In the genomic region with DNA sequence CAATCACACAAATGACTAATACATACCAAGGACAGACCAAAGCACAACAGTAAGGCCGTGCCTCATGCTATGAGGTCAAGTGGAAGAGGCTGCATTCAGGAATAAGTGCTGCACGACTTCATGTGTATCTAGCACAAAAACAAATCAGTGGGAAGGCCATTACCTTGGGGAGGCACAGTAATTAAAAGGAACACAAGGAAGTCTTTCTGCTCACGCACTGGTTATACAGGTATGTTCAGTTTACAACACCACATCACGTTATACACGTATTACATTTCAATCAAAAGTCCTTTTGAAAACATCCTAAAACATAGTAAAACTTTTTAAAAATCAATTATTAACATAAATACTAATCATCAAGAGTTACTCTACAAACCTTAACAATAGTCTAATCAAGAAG, we compare ENCODE assay signal across 23 mouse cellular contexts. TPM values are rescaled to one million over a fixed set of nuclear protein-coding genes. Genes with fewer than 3 reads are reported as not detected.
A peak's percentile ranks its signal among the peaks of the same experiment; 100 is the strongest.
DNase-seq lines count a peak whose midpoint lies in the region; ATAC-seq lines count a peak whose summit lies in the region.
"Had no signal": no experiment of that assay in that cellular context is flagged by ENCODE, and none has a peak within 500 bp of the region (broad histone marks: within the 10 kb centered on the region; RNA-seq: fewer than 3 reads in every experiment).

No protein-coding gene starts in this region.

- no peaks in the 10 kb centered on the region for H3K9me3 ChIP-seq in heart, embryonic 12.5 days (replicated peaks)
- no peaks in the 10 kb centered on the region for H3K9me3 ChIP-seq in stomach, embryonic 16.5 days (replicated peaks; ENCODE audit: control insufficient read depth, low read length)
- H3K9me3 ChIP-seq: forebrain, embryonic 10.5 days; hindbrain, embryonic 12.5 days had no signal

- DNase-seq in adrenal gland, adult 2 months, result peak; percentile 43
- DNase-seq in adrenal gland, adult 18-20 months (ENCODE audit: low spot score in 2 of 2), result no peak
- DNase-seq in heart, adult 11 months, result peak; percentile 9
- no peak for DNase-seq in layer of hippocampus, postnatal 25 days (ENCODE audit: extremely low spot score in 1 of 2, low spot score in 1 of 2)
- no peak for DNase-seq in urinary bladder, postnatal 14 days (ENCODE audit: low spot score)
- DNase-seq: cerebellum, adult 18-20 months; cerebellum, adult 9-11 months; cerebellum, postnatal 36 days; gastrocnemius, adult 2 months; gastrocnemius, postnatal 25 days; heart, postnatal 10 days; heart, postnatal 4 days had no signal

- no peaks in the 10 kb centered on the region for H3K36me3 ChIP-seq in heart, embryonic 12.5 days
- no peaks in the 10 kb centered on the region for H3K36me3 ChIP-seq in stomach, embryonic 16.5 days (ENCODE audit: control insufficient read depth, insufficient read depth, low read length)
- H3K36me3 ChIP-seq: forebrain, embryonic 10.5 days; hindbrain, embryonic 12.5 days had no signal

- 85% methylated on average over 5 of the region's 5 CpGs for WGBS in heart, embryonic 12.5 days
- 66% methylated on average over 5 of the region's 5 CpGs for WGBS in stomach, embryonic 16.5 days

- no peak for ATAC-seq in heart, embryonic 12.5 days (ENCODE audit: insufficient number of reproducible peaks, low FRiP score)
- peak; percentile 17; the same call in 1 of the 2 replicates for ATAC-seq in stomach, embryonic 16.5 days (ENCODE audit: insufficient read depth, low FRiP score)
- ATAC-seq: activated CD4-positive, CD25-positive, alpha-beta regulatory T cell, adult 4 months; forebrain, embryonic 14.5 days; hindbrain, embryonic 16.5 days; inflammation-experienced regulatory T-cells, adult 6 months; Patski had no signal

- peaks cover 29% of the 10 kb centered on the region for H3K4me1 ChIP-seq in heart, embryonic 12.5 days (replicated peaks)
- no peaks in the 10 kb centered on the region for H3K4me1 ChIP-seq in stomach, embryonic 16.5 days (ENCODE audit: control insufficient read depth, insufficient read depth, low read length)
- H3K4me1 ChIP-seq: hindbrain, embryonic 12.5 days had no signal

- H3K4me3 ChIP-seq in heart, embryonic 12.5 days, result no peak overlapping the region
- no peak overlapping the region for H3K4me3 ChIP-seq in stomach, embryonic 16.5 days (replicated peaks; ENCODE audit: low read length)
- H3K4me3 ChIP-seq: erythroblast, embryonic 14.5 days; forebrain, embryonic 10.5 days; gastrocnemius, adult 2 months; hindbrain, embryonic 12.5 days had no signal

- no peak overlapping the region for H3K27ac ChIP-seq in heart, embryonic 12.5 days (ENCODE audit: poor library complexity, severe bottlenecking)
- no peak overlapping the region for H3K27ac ChIP-seq in stomach, embryonic 16.5 days (ENCODE audit: low read length)
- H3K27ac ChIP-seq: forebrain, embryonic 10.5 days; gastrocnemius, adult 2 months; hindbrain, embryonic 12.5 days had no signal

- H3K4me2 ChIP-seq in heart, embryonic 12.5 days, result no peak overlapping the region
- H3K4me2 ChIP-seq in stomach, embryonic 16.5 days (ENCODE audit: low read depth, low read length), result no peak overlapping the region
- H3K4me2 ChIP-seq: hindbrain, embryonic 12.5 days had no signal

- no peaks in the 10 kb centered on the region for H3K27me3 ChIP-seq in heart, embryonic 12.5 days (replicated peaks)
- no peaks in the 10 kb centered on the region for H3K27me3 ChIP-seq in stomach, embryonic 16.5 days (ENCODE audit: control insufficient read depth, insufficient read depth, low read length)
- H3K27me3 ChIP-seq: CH12.LX; hindbrain, embryonic 12.5 days; Patski had no signal

- H3K9ac ChIP-seq in heart, embryonic 12.5 days, result no peak overlapping the region
- no peak overlapping the region for H3K9ac ChIP-seq in stomach, embryonic 16.5 days (ENCODE audit: low read length)
- H3K9ac ChIP-seq: hindbrain, embryonic 12.5 days had no signal

RNA-seq across cellular contexts. Expression of gene Ide, which starts 6.2 kb away (rescaled TPM):
- 100 to 1,000 TPM in 1 of 2 experiments, 10 to 100 TPM in 1; 95.7 to 121 TPM for total RNA-seq in adrenal gland, adult 2 months (2021)
- polyA plus RNA-seq in adrenal gland, adult 2 months (2012; rRNA removed), result 12.1 and 17.1 TPM in 2 replicates
- total RNA-seq in adrenal gland, adult 18-20 months (2021), result 100 to 1,000 TPM in 1 of 2 experiments, 10 to 100 TPM in 1; 82.3 to 110 TPM
- 62.0 and 62.7 TPM in 2 replicates for polyA plus RNA-seq in heart, embryonic 12.5 days (2016; fragmentation: Nextera tagmentation; extraction: Ambion mirVana)
- polyA plus RNA-seq in stomach, embryonic 16.5 days (2015; fragmentation: Nextera tagmentation; extraction: Ambion mirVana), result 69.0 and 80.9 TPM in 2 replicates
- 10 to 100 TPM; 36.6 to 39.3 TPM for total RNA-seq in layer of hippocampus, postnatal 25 days (2021)

RNA-seq across cellular contexts. Expression of gene Kif11, which starts 32.3 kb away (rescaled TPM):
- total RNA-seq in adrenal gland, adult 2 months (2021), result 1 to 10 TPM; 1.1 to 1.6 TPM
- polyA plus RNA-seq in adrenal gland, adult 2 months (2012; rRNA removed), result 0.04 and 0.22 TPM in 2 replicates
- under 1 TPM; 0.70 to 0.76 TPM for total RNA-seq in adrenal gland, adult 18-20 months (2021)
- polyA plus RNA-seq in heart, embryonic 12.5 days (2016; fragmentation: Nextera tagmentation; extraction: Ambion mirVana), result 53.6 and 57.7 TPM in 2 replicates
- polyA plus RNA-seq in stomach, embryonic 16.5 days (2015; fragmentation: Nextera tagmentation; extraction: Ambion mirVana), result 46.4 and 50.2 TPM in 2 replicates
- 1 to 10 TPM; 1.4 to 1.5 TPM for total RNA-seq in layer of hippocampus, postnatal 25 days (2021)

Comparison
In these comparisons a context has a peak if more than half of its experiments do, and no peak if none do; other contexts are left out.
1. DNase-seq: peak in adrenal gland, adult 2 months (single experiment) and heart, adult 11 months (single experiment); none in adrenal gland, adult 18-20 months (0 of 2), layer of hippocampus, postnatal 25 days (0 of 2) and urinary bladder, postnatal 14 days (single experiment).